Mouse (Mus musculus): ENCODE results near the gene Gm45713.

Gm45713 gene

DNA sequence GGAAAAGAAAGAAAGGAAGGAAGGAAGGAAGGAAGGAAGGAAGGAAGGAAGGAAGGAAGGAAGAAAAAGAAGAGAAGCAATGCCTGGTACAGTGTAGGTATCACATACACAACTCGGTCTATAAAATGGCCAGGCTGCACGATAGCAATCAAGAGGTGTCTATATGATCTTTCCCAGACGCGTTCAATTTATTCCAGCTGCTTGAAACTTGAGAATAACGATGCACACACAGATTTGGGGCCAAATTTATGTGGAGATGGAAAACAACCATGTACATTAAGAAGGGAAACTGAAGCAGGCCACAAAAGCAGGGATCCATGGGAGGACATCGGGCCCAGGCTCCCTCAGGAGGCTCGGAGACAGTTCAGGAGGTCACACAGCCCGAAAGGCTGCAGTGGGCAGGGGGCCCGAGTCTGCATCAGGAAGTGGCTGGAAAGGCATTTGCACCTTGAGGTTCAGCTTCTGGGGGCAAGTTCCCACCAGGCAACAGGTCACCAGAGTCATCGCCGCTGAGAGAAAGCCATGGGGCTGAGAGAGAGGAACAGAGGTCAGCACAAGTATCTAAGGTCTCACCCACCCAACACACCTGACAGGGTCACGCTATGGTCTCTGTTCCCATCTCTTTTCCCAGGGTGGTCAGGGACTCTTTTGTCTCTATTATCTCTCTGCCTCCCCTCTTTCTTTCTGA lies 43.1 kb downstream of the Gm45713 start:
- DNase-seq, result no peak

DNA sequence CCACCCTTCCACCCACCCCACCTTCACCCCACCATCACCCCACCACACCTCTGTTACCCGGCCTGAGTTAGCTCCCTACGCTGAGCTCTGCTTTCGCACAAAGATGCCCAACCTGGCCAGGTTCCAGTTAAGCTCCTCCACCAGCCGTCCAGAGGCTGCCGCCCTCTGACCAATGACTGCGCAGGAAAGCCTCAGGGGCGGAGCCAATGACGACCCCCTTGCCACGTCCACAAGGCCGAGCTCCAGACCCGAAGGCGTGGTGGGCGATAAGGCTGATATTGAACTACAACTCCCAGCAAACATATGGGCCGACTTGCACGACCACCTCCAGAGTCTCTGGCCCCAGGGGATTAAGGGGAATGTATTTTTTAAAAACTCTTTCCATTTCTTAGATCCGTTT lies 44.0 kb downstream of the Gm45713 start, which contains the start of gene Rcn3:
Gene Rcn3 (minus strand): TSS at position 174 of the 400 bp plus-strand sequence.
- no peak for DNase-seq

DNA sequence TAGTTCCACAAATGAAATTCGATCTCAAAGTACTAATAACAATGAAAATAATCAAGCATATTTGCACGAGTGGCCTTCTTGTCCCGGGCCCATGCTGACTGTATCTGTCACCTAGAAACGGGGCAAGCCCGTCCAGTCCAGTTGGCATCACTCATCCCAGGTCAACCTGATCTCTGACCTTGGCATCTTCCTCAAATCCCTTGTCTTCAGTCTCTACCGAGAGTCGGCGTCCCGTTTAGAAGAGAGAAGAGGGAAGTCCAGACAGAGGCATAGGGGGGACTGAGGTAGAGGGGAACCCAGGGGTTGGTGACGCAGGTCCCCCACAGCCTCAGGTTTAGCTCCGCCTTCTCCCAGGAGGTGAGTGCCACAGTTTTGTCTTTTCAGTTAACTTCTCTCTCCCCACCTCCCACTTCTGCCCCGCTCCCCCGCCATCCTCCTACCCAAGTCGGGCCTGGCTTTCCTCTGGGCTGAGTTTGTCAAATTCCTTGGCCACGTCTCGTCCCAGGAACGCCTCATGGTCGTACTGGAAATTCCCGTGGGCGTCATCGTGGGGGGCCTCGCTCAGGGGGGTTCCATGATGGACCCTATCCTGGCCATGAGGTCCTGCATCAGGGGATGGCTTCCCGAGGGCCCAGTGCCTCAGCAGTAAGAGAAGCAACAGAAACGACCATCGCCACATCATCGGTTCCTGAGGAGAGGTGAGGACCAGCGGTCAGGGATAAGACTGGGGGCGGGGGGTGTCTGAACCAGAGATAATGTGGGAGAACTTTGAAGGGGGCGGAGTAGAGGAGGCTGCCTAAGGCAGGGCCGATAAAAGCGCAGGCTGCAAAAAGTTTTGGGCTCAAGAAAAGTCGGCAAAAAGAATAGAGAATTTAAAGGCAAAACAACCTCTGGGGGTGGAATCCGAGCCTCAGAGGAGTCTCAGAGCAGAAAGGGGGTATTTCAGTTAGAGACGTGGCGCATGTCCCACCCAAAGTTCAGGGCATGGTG lies 44.7 kb downstream of the Gm45713 start:
- DNase-seq, result no peak

DNA sequence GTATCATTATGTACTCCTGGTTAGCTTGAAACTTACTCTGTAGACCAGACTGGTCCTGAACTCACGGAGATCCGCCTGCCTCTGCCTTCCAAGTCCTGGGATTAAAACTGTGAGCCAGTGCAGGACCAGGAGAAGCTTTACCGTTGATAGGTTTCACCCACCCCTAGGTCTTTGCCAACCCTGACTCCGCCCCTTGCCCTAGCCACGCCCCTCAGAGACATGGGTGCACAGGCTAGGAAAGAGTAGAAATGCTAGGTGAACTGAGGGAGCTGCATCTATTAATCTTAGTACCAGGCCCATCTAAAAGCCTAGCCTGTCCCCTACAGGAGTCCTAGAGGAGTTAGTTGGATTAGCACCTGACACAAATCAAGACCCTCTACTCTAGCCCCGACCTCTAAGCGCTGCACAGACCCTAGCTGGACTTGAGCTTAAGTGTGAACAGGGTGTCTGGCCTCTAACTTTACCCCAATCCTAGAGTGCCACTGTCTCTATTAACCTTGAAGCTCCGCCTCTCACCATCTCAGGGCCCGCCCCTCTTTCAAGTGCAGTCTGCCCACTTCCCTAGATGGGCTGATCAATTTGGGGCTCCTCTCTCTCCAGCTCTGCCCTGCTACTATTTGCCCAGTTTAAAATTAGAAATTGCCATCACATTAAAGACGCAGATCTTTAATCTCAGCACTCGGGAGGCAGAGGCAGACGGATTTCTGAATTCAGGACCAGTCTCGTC lies 45.6 kb downstream of the Gm45713 start:
- no peak for DNase-seq

DNA sequence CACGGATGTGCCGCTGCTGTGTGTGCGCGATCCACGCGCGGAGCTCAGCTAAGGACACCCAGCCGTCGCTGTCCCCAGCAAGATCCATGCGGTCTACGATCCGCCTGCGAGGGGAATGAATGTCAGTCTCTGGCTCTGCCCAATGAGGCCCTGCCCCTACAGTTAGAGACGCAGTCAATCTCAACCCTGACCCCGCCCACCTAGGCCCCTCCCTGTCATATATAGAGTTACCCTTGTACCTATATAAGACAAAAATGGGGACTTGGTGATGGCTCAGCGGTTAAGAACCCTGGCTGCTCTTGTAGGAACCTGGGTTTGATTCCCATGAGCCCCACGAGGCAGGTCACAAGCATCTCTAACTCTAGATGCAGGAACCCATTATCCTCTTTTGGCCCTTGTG lies 47.4 kb downstream of the Gm45713 start:
- DNase-seq, result no peak

DNA sequence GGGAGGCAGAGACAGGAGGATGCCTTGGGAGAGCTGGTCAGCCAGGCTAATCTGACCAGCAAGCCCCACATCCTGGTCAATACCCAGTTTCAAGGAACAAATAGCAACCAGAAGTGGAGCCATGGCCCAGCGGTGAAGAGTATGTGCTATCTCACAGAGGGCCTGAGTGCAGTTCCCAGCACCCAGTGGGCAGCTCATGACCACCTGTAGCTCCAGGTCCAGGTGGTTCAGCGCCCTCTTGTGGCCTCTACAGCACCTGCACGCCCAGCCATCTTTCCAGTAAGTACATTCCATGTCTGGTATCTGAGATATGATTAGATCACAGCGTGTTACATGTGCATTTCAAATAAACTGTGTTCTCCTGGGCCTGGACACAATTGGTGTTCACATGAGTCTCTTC lies 49.9 kb downstream of the Gm45713 start:
- no peak for DNase-seq

DNA sequence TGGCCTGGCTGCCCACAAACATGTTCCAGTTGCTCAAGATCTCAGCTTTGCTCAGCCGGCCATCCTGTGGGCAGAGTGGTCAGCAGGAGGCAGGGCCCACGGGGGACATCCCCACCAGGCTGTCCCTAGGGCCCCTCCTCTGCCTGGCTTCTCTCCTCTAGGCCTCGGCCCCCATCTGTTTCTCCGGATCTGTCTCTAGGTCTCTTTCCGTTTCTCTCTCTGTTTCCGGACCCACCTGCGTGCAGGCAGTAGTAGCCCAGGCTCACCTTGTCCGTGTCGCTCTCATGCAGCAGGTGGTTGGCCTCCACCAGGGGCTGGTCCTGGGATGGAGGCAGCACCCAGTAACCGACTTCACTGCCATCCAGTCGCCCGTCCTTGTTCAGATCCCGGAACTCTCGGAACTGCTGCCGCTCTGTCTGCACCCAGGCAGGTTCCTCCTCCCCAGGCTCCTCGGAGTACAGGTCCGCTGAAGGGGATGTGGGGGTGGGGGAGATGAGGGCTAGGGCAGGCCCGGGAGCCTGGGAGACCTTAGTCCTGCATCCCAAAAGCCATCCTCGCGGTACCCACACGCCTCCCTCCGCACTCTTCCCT lies 52.6 kb downstream of the Gm45713 start:
- no peak for DNase-seq

DNA sequence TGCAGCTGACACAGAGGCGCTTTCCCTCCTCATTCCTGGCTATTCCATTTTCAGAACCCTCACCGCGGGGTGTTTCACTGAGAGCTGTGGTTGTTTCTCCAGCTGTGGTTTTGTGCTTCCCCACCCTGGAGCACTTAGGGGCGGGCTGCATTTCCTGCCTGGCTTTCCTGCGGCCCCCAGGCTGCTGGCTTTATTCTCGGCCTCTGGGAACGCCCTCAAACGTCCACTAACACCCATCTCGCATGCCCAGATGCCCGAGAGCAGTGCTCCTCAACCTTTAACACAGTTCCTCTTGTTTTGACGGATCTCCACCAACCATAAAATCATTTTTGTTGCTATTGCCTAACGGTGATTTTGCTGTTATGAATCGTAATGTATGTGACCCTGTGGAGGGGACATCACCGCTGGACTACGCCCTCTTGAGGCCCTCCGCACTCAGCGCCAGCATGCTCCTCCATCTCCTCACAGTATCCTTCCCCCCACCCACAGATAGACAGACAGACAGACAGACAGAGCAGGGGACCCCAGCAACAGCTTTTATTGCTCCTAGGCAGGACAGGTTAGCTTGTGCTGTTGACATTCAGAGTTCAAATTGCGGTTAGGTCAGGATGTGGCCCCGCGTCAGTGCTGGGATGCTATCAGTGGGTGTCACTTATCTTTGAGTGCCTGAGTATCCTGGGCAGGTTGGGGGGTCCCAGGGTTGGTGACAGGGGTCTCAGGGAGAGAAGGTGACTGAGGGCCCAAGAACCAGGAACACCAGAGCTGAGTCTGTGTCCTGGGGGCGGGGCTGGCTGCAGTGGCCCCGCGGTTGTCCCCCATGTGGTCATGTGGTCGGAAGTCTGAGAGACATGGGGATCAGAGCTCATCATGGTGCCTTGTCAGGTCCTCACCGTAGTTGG lies 53.4 kb downstream of the Gm45713 start:
- no peak for DNase-seq

DNA sequence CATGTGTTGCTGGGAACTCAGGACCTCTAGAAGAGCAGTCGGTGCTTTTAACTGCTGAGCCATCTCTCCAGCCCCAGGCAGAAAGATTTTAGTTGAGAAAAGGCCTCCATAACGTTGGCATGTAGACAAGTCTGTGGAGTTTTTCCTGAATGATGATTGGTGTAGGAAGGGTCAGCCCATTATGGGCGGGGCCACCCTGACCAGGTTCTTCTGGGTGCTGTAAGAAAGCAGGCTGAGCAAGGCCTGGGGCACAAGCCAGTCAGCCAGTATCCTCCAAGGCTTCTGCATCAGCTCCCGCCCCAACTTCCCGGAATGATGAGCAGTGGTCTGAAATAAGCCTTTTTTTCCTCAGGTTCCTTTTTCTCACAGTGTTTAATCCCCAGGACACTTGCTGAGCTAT lies 55.0 kb downstream of the Gm45713 start:
- no peak for DNase-seq

DNA sequence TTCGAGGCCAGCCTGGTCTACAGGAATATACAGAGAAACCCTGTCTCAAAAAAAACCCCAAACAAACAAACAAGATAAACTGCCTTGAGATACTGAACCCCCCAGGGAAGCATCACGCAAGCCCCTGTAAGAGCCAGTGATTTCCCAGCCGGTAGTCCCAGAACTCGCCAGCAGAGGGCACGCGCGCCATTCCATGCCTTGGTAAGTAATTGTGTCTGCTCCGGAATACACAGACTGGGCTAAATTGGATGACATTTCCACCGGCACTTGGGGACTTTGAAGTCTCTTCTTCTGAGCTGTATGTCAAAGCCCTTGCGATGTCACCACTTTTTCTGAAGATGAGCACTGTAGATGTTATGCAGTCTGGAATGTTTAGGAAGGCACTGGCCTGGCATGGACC lies 56.2 kb downstream of the Gm45713 start:
- DNase-seq, result peak; percentile 81

DNA sequence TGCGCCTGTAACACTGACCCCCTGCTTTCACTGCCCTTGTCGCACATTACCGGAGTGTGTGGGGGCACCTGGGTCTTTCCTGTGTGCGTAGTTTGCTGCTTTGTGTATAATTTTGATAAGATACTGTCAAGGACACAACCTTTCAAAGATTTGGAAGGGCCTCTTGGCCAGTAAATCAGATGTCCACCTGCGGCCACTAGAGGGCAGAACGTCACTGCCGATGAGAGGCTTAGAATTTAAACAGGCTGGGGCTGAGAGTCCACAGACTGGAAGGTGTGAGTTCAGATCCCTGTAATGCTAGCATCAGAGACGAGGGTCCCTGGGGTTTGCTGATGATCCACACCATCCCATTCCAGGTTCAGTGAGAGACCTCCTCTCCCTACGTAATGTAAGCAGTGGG lies 57.5 kb downstream of the Gm45713 start:
- peak; percentile 61 for DNase-seq

DNA sequence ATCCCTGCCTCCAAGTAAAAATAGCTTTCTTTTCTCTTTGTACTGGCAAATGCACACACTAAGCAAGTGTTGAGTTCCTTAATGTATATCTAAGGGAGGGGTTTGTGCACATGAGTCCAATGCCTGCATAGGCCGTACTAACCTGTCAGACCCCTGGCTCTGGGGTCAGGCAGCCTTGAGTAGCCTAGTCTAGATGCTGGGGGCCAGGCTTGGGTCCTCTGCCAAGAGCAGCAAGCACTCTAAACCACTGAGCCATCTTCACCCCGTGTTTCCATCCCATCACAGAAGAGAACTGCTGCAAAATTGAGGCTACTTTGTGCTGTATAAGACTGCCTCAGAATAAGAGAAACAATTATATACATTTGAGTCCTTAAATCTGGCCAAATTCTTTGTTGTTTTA lies 58.2 kb downstream of the Gm45713 start:
- no peak for DNase-seq

DNA sequence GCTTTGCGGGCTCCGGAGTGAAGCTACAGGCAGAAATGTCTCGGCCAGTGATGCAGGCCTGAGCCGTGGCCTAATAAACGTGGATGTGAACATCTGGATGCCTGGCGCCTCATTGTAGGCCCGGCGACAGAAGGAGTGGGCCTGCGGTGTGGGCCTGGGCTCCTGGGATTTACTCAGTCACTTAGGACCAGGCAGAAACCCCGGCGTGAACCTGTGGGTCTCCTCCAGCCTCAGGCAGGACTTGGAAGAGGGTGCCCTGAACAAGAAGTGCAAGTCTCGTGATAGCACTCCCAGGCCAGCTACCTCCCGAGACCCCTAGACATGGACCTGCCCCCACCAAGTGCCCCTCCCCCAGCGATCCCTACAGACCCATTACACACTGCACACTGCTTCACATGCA lies 58.7 kb downstream of the Gm45713 start:
- no peak for DNase-seq

DNA sequence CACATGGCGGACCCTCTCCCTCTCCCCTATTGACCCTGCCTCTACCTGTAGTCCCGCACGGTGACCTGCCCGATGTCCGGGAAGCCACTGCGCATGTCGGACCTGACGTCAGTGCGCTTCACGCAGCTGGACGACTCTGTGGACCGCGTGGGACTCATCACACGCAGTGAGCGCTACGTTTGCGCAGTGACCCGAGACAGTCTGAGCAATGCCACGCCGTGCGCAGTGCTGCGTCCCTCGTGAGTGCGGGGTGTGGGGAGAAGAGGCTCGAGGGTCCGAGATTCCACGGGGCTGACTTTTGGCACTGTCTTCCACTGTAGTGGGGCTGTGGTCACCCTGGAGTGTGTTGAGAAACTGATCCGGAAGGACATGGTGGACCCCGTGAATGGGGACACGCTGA lies 59.5 kb downstream of the Gm45713 start:
- no peak for DNase-seq
